Mouse (Mus musculus): ENCODE results near the gene Gm20388. TPM values are rescaled to one million over a fixed set of nuclear protein-coding genes. Genes with fewer than 3 reads are reported as not detected.

The Gm20388 gene
- polyA plus RNA-seq, 1 experiment from 2014 or later = not detected

GRCm38 (mm10) chr8:122369665-122370064 is 2459.0 kb downstream of the Gm20388 start:
- Histone ChIP-seq H3K4me2 (ENCODE audit: low read length) (no peak overlapping the region), H3K4me1 (ENCODE audit: control insufficient read depth in 2 of 2, insufficient read depth in 2 of 2, low read length in 2 of 2) (peaks cover 11 to 16% of the 10 kb centered on the region in 2 experiments; a peak in 3 of 4 replicates), H3K9me3 (ENCODE audit: control insufficient read depth, low read length) (no peaks in the 10 kb centered on the region), H3K27ac (replicated peaks in 1 of 2; ENCODE audit: control insufficient read depth in 1 of 2, insufficient read depth in 1 of 2, low read depth in 2 of 2, low read length in 2 of 2) (0 out of 4 replicates have a peak overlapping the region, but pooled peaks have one; percentile 34 to 39), H3K4me3 (ENCODE audit: control insufficient read depth in 1 of 2, insufficient read depth in 1 of 2, low read depth in 1 of 2, low read length in 2 of 2) (no peak overlapping the region), H3K27me3 (ENCODE audit: control insufficient read depth, insufficient read depth, low read length) (no peaks in the 10 kb centered on the region), H3K36me3 (ENCODE audit: control insufficient read depth, insufficient read depth, low read length) (no peaks in the 10 kb centered on the region), H3K9ac (ENCODE audit: low read length) (no peak overlapping the region; the same call in 1 of the 2 replicates)
- peak; percentile 69 for ATAC-seq (ENCODE audit: insufficient number of reproducible peaks, insufficient read depth, low FRiP score, low read depth)
- WGBS = 11% methylated on average over 9 of the region's 9 CpGs

- ATAC-seq (ENCODE audit: insufficient number of reproducible peaks, insufficient read depth, low FRiP score, low read depth) = no peak
- Histone ChIP-seq H3K9me3 (ENCODE audit: control insufficient read depth, low read length) (no peaks in the 10 kb centered on the region), H3K27me3 (ENCODE audit: control insufficient read depth, insufficient read depth, low read length) (no peaks in the 10 kb centered on the region), H3K4me1 (ENCODE audit: control insufficient read depth in 2 of 2, insufficient read depth in 2 of 2, low read length in 2 of 2) (peaks cover 15 to 17% of the 10 kb centered on the region in 2 experiments), H3K4me3 (ENCODE audit: control insufficient read depth in 1 of 2, insufficient read depth in 1 of 2, low read depth in 1 of 2, low read length in 2 of 2) (no peak overlapping the region), H3K27ac (replicated peaks in 1 of 2; ENCODE audit: control insufficient read depth in 1 of 2, insufficient read depth in 1 of 2, low read depth in 2 of 2, low read length in 2 of 2) (no peak overlapping the region), H3K36me3 (ENCODE audit: control insufficient read depth, insufficient read depth, low read length) (no peaks in the 10 kb centered on the region), H3K4me2 (ENCODE audit: low read length) (no peak overlapping the region), H3K9ac (ENCODE audit: low read length) (no peak overlapping the region)
- WGBS = 62% methylated on average over 6 of the region's 6 CpGs
Observed at GRCm38 (mm10) chr8:122371706-122372105, 2461.1 kb downstream of the Gm20388 start.

DNA sequence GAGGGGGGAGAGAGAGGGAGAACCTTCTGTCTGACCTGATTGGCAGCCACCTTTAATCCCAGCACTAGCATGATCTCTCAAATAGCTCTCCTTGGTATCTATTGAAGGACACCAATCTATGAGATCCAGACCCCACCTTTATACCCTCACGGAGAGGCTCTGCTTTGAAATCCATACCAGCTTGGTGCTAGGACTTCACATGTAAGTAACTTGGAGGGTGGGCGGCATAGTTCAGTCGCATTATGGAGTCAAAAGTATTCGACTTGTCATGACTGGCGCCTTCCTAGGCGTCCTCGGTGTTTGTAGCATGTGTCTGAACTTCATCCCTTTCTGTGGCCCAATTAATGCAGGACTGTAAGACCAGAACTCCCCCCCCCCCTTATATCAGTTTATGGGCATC is 2464.7 kb downstream of the Gm20388 start:
- H3K4me3 ChIP-seq (ENCODE audit: control insufficient read depth in 1 of 2, insufficient read depth in 1 of 2, low read depth in 1 of 2, low read length in 2 of 2) = no peak overlapping the region
- H3K9ac ChIP-seq (ENCODE audit: low read length) = no peak overlapping the region
- no peak for ATAC-seq (ENCODE audit: insufficient number of reproducible peaks, insufficient read depth, low FRiP score, low read depth)
- H3K27me3 ChIP-seq (ENCODE audit: control insufficient read depth, insufficient read depth, low read length) = no peaks in the 10 kb centered on the region
- no peak overlapping the region for H3K4me2 ChIP-seq (ENCODE audit: low read length)
- no peak overlapping the region for H3K27ac ChIP-seq (replicated peaks in 1 of 2; ENCODE audit: control insufficient read depth in 1 of 2, insufficient read depth in 1 of 2, low read depth in 2 of 2, low read length in 2 of 2)
- no peaks in the 10 kb centered on the region for H3K9me3 ChIP-seq (ENCODE audit: control insufficient read depth, low read length)
- peaks cover 22% of the 10 kb centered on the region for H3K36me3 ChIP-seq (ENCODE audit: control insufficient read depth, insufficient read depth, low read length)
- H3K4me1 ChIP-seq (ENCODE audit: control insufficient read depth in 2 of 2, insufficient read depth in 2 of 2, low read length in 2 of 2) = peaks cover 7 to 16% of the 10 kb centered on the region in 2 experiments; a peak in 3 of 4 replicates
- 90% methylated on average over 7 of the region's 7 CpGs for WGBS

- H3K9ac ChIP-seq (ENCODE audit: low read length) = peak overlapping the region; percentile 69
- H3K27ac ChIP-seq (replicated peaks in 1 of 2; ENCODE audit: control insufficient read depth in 1 of 2, insufficient read depth in 1 of 2, low read depth in 2 of 2, low read length in 2 of 2) = peak overlapping the region; percentile 58 to 93
- WGBS = 25% methylated on average over 13 of the region's 13 CpGs
- 0 out of 2 replicates have a peak, but pooled peaks have one; percentile 2 for ATAC-seq (ENCODE audit: insufficient number of reproducible peaks, insufficient read depth, low FRiP score, low read depth)
- H3K4me1 ChIP-seq (ENCODE audit: control insufficient read depth in 2 of 2, insufficient read depth in 2 of 2, low read length in 2 of 2) = peaks cover 7 to 16% of the 10 kb centered on the region in 2 experiments; a peak in 3 of 4 replicates
- H3K27me3 ChIP-seq (ENCODE audit: control insufficient read depth, insufficient read depth, low read length) = no peaks in the 10 kb centered on the region
- no peaks in the 10 kb centered on the region for H3K9me3 ChIP-seq (ENCODE audit: control insufficient read depth, low read length)
- peaks cover 28% of the 10 kb centered on the region for H3K36me3 ChIP-seq (ENCODE audit: control insufficient read depth, insufficient read depth, low read length)
- peak overlapping the region; percentile 69 for H3K4me2 ChIP-seq (ENCODE audit: low read length)
- peak overlapping the region; percentile 43 to 92 for H3K4me3 ChIP-seq (ENCODE audit: control insufficient read depth in 1 of 2, insufficient read depth in 1 of 2, low read depth in 1 of 2, low read length in 2 of 2)
Observed at GRCm38 (mm10) chr8:122375751-122376364, 2465.2 kb downstream of the Gm20388 start.

DNA sequence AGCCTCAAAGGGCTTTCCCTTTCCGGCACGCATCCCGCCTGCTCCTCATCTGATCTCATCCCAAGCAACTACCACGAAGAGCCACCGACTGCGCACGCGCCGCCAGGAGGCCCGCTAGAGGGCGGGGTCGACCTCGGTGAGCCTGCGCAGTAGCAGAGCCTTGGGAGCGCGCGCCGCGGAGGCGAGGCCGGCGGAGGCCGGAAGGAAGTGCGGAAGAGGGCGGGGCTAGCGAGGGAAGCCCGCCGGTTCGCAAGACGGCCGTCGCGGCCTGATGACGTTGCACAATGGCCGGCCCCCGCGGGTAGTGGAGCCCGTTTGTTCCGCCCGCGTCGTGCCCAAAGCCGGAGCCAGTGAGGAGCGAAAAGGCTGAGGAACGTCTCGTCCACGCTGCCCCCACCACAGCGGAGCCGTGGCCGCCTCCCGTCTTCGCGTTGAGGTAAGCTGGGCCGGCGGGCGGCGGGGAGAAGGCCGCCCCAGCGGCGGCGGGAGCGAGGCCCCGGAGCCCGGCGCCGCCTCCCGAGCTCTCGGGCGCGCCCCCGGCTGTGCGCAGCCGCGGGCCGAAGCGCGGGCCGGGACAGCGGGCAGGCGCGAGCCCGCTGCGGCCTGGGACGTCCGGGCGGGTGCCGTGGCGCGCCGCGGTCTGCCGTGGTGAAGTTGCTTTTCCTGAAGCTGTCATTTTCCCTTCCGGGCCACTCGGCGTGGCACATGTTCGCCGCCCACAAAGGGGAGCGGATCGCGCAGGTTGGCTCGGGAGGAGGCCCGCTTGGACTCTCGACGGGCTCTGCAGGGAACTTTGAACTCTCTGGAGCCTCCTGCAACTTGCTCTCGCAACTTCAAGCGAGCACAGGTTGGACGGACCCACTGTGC is 2466.0 kb downstream of the Gm20388 start, which contains the start of gene Zc3h18:
Gene Zc3h18 (plus strand): TSS at position 245 of the 867 bp plus-strand sequence.
- H3K4me1 ChIP-seq (ENCODE audit: control insufficient read depth in 2 of 2, insufficient read depth in 2 of 2, low read length in 2 of 2) = peaks cover 7 to 16% of the 10 kb centered on the region in 2 experiments; a peak in 3 of 4 replicates
- peak within 1 kb of the TSS; percentile 85 to 92 for H3K4me3 ChIP-seq (ENCODE audit: control insufficient read depth in 1 of 2, insufficient read depth in 1 of 2, low read depth in 1 of 2, low read length in 2 of 2)
- under 1% methylated on average over 77 of the region's 107 CpGs for WGBS
- ATAC-seq (ENCODE audit: insufficient number of reproducible peaks, insufficient read depth, low FRiP score, low read depth) = peak; percentile 92
- peak within 1 kb of the TSS; percentile 92 to 93 for H3K27ac ChIP-seq (replicated peaks in 1 of 2; ENCODE audit: control insufficient read depth in 1 of 2, insufficient read depth in 1 of 2, low read depth in 2 of 2, low read length in 2 of 2)
- H3K27me3 ChIP-seq (ENCODE audit: control insufficient read depth, insufficient read depth, low read length) = no peaks in the 10 kb centered on the region
- peak within 1 kb of the TSS; percentile 94 for H3K9ac ChIP-seq (ENCODE audit: low read length)
- peaks cover 33% of the 10 kb centered on the region for H3K36me3 ChIP-seq (ENCODE audit: control insufficient read depth, insufficient read depth, low read length)
- no peaks in the 10 kb centered on the region for H3K9me3 ChIP-seq (ENCODE audit: control insufficient read depth, low read length)
- peak within 1 kb of the TSS; percentile 88 for H3K4me2 ChIP-seq (ENCODE audit: low read length)

GRCm38 (mm10) chr8:122383039-122383438 is 2472.4 kb downstream of the Gm20388 start:
- peaks cover 90% of the 10 kb centered on the region for H3K36me3 ChIP-seq (ENCODE audit: control insufficient read depth, insufficient read depth, low read length)

GRCm38 (mm10) chr8:122389357-122389756 is 2478.7 kb downstream of the Gm20388 start:
- H3K4me3 ChIP-seq (ENCODE audit: control insufficient read depth in 1 of 2, insufficient read depth in 1 of 2, low read depth in 1 of 2, low read length in 2 of 2) = no peak overlapping the region
- H3K9ac ChIP-seq (ENCODE audit: low read length) = no peak overlapping the region
- no peaks in the 10 kb centered on the region for H3K27me3 ChIP-seq (ENCODE audit: control insufficient read depth, insufficient read depth, low read length)
- no peak for ATAC-seq (ENCODE audit: insufficient number of reproducible peaks, insufficient read depth, low FRiP score, low read depth)
- H3K9me3 ChIP-seq (ENCODE audit: control insufficient read depth, low read length) = no peaks in the 10 kb centered on the region
- H3K4me2 ChIP-seq (ENCODE audit: low read length) = no peak overlapping the region
- H3K27ac ChIP-seq (replicated peaks in 1 of 2; ENCODE audit: control insufficient read depth in 1 of 2, insufficient read depth in 1 of 2, low read depth in 2 of 2, low read length in 2 of 2) = no peak overlapping the region
- 91% methylated on average over 3 of the region's 3 CpGs for WGBS
- H3K36me3 ChIP-seq (ENCODE audit: control insufficient read depth, insufficient read depth, low read length) = peaks cover 95% of the 10 kb centered on the region
- H3K4me1 ChIP-seq (ENCODE audit: control insufficient read depth in 2 of 2, insufficient read depth in 2 of 2, low read length in 2 of 2) = no peaks in the 10 kb centered on the region

More at GRCm38 (mm10) chr8:122383039-122383438, 2472.4 kb downstream of the Gm20388 start:
- no peak overlapping the region for H3K27ac ChIP-seq (replicated peaks in 1 of 2; ENCODE audit: control insufficient read depth in 1 of 2, insufficient read depth in 1 of 2, low read depth in 2 of 2, low read length in 2 of 2)
- H3K27me3 ChIP-seq (ENCODE audit: control insufficient read depth, insufficient read depth, low read length) = no peaks in the 10 kb centered on the region
- H3K9me3 ChIP-seq (ENCODE audit: control insufficient read depth, low read length) = no peaks in the 10 kb centered on the region
- 87% methylated on average over 4 of the region's 4 CpGs for WGBS
- H3K4me1 ChIP-seq (ENCODE audit: control insufficient read depth in 2 of 2, insufficient read depth in 2 of 2, low read length in 2 of 2) = peaks cover 0 to 2% of the 10 kb centered on the region in 2 experiments; a peak in 2 of 4 replicates
- H3K4me2 ChIP-seq (ENCODE audit: low read length) = no peak overlapping the region
- no peak overlapping the region for H3K9ac ChIP-seq (ENCODE audit: low read length)
- no peak for ATAC-seq (ENCODE audit: insufficient number of reproducible peaks, insufficient read depth, low FRiP score, low read depth)
- H3K4me3 ChIP-seq (ENCODE audit: control insufficient read depth in 1 of 2, insufficient read depth in 1 of 2, low read depth in 1 of 2, low read length in 2 of 2) = no peak overlapping the region

Measured in heart, embryonic 14.5 days (tissue).